Mouse (Mus musculus) left cerebral cortex, postnatal 36 days (tissue): ENCODE data around the gene Mdh1. TPM values are rescaled to one million over a fixed set of nuclear protein-coding genes. Genes with fewer than 3 reads are reported as not detected.

Source experiments
- DNase-seq, 2 experiments: peaks; one replicate each; pipeline ENCODE4 v3.0.0; 2021 to 2022; ENCODE audit warnings: low spot score in 2 of 2, mixed read lengths in 1 of 2
- intact Hi-C: fragments of 180-260 bp; cut with DNase I; formaldehyde crosslinking; loops from one replicate; pipeline ENCODE4 v1.15.1; 2025
- total RNA-seq, 2 experiments: library from RNA; stranded (reverse); gene quantifications; 2 replicates each; pipeline ENCODE4 v1.2.3; 2021

The Mdh1 gene
- total RNA-seq: 100 to 1,000 TPM; 816 to 889 TPM

DNA sequence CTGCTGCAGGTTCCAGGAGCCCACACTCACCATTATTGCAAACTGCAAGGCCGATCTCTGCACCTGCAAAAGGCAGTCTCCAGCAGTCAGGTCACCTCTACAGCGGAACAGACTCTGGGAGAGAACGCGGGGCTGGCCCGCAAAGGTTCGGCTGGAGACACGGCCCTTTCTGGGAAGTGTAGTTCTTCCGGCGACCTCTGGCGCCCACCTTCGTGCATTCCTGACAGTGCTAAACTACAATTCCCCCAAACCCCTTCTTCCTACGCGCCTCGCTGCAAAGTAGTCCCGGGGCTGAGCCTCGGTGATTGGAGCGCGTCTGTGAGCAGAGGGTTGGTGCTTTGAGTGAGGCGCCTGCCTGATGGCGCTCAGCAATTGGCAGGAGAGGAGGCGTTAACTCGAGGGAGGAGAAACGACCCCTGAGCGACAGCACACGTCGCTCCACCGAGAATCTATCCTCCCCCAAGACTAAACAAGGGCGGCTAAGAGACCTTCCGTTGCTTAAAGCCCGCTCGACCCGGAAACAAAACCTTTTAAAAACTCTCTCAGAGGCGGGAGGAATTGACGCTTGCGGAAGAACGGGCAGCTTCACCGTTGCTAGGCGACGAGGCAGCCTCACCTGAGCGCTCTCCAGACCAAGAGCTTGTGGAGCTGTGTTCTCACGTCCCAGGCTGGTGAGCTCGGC is at the start of gene Mdh1, which contains the start of gene Wdpcp:
Mdh1 (minus strand) TSS at position 668 of the 682 bp plus-strand sequence.
Wdpcp (plus strand) TSS at position 536 of the 682 bp plus-strand sequence.
- peak; percentile 96 to 97 for DNase-seq
- intact Hi-C loops: loop anchor here (5.0 kb wide), 1 partner anchor 430 kb away; the partner anchor contains the start of gene Otx1

DNA sequence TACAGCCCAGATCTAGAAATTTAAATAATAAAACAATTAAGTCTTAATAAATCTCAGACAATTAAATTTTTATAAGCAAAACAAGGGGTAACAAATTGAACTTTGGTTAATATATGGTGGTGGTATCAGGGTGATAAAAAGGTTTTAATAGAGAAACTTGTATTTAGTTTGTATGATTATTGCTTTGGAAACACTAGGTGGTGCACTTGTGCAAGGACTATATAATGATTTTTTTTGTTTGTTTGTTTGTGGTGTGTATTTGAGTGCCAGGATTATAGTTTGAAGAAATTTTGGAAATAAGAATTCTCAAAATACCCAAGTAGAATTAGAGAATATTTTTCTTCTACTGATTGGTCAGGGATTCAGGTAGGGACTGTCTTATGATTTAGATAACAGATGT is 43.7 kb upstream of the Mdh1 start:
- no peak for DNase-seq
- intact Hi-C loops: no loop called here

DNA sequence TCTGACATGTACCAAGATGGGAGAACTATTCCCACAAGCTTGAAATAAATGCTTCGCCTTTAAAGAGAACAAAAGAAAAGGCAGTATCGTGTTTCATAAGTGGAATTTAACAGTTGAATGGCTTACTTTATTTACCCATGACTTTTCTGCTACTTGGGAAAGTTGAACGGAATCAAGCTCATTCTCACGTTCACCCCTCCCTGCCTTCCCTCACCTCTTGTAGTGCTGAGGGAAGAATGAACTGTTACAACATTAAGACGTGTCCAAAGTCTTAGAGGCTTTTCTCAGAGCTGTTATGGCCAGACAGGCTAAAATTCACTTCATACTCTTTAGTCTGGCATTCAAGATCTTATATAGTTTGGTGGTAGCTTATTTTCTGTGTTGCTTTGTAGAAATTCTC is 30.3 kb upstream of the Mdh1 start:
- intact Hi-C loops: no loop called here
- DNase-seq: no peak

DNA sequence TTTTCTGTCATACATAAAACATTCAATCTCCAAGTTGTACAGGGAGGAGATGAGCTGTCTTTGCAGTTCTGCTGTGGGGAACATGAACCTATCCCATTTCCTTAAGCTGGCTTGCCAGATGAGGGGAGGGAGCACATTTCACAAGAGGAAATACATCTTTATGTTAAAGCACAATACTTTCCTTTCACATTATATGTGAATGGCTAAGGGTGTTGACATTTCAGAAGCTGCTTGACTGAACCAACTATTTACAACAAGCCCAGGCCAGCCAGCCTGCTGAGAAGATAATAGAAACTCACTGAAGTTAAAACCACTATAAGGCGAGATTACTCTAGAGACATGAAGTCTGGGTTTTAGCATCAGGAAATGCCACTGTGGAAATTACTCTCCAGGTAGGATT is 11.1 kb upstream of the Mdh1 start:
- no peak for DNase-seq
- intact Hi-C loops: no loop called here

DNA sequence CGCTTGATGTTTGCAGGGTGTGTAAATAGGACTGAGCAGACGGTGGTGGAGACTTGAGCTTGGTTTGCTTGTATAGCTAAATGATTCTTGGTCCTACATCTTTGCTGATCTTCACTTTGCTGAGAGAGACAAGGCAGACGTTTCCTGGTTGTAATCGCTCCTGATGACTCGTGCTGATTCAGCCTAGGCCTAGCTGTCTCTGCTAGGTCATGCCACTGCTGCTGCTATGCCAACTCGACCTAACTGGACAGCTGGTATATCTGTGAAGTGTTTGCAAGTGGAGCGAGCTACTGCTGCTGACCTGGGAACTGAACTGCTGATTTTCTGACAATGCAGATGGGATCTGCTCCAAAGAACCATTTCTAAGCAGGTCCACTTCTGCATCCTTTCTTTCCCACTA is 9.3 kb upstream of the Mdh1 start:
- DNase-seq: no peak

DNA sequence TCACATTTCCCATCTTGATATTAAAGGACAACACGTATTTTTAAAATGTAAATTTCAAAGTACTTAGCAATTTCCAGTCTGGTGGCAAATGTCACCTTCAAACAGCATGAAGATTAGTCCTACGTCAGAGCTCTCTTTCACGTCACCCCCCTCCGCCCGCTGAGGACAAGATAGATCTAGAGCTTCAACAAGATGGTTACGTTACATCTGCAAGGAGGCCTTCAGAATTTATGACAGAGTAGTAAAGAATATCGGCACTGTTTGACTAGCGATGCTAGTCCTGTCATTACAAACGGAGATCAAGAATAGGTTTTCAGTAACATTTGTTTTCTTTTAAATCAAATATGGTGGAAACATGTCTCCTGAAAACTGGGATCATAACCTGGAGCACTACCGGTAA is 1.2 kb downstream of the Mdh1 start:
- DNase-seq: peak; percentile 36 to 52
- intact Hi-C loops: loop anchor here (5.0 kb wide), 1 partner anchor 431 kb away; the partner anchor contains the start of gene Otx1

More for the DNA sequence above, 9.3 kb upstream of the Mdh1 start:
- intact Hi-C loops: no loop called here

DNA sequence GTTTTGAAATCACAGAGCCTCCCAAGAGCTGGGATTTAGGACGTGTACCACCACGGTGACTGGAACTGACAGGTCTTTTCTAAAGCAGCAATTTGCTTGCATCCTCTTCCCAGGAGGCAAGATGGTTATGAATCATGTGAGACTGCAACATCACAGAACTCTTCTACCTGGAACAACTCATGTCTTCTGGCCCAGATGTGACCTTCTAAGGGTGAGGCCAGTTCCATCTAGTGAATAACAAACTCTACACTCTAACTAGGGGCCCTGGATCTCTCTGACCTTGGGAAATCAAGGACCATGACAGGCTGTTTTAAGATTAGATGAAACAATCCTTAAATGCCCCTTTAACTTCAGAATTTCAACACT is 2.1 kb downstream of the Mdh1 start:
- intact Hi-C loops: loop anchor here (5.0 kb wide), 1 partner anchor 432 kb away; the partner anchor contains the start of gene Otx1
- no peak for DNase-seq

DNA sequence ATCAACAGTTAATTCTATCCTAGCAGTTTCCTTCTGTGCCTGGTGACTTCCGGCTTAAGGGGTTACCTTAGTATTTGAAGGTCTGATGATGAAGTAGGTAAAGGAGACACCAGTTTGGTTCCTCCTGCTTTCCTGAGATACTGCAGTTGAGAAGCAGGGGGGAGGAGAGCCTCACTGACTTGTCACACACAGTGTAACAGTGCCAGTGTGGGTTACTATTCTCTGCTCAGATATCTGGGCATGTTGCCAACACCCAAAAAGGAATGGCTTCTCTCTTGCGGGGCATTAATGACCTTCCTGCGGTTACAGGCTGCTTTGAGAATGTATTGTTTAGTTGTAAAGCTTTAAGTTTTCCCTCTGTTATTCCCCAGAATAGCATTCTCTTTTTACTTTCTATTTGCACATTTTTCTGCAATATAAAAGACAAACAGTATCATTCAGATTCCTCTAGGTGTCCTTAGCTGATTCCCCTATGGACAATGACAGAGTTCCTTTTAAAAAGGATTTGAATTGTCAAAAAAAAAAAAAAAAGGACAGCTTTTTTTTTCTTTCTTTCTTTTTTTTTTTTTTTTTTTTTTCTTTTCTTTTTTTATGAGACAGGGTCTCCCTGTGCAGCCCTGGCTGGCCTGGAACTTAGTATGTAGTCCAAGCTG is 2.6 kb downstream of the Mdh1 start:
- DNase-seq: peak; percentile 25 to 41
- intact Hi-C loops: loop anchor here (5.0 to 10.0 kb wide), 2 partner anchors 195 to 433 kb away; partner anchors contain the start of genes Otx1 and Ugp2

DNA sequence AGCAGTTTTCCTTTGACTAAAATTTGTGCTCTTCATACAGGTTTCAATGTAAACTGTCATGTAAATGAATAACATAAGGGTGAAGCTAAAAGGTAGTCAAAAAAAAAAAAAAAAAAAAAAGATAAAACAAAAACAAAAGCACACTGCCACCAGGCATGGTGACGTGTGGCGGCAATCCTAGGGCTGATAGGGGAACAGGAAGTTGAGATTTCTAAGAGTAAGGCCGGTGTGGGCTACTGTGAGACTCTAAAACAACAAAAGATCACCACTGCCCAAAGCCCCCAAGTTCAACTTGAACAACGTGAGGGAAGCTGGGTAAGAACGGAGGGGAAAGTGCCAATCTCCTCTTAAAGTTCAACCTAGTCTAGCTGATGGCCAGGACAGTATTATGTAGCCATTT is 3.2 kb downstream of the Mdh1 start:
- intact Hi-C loops: loop anchor here (10.0 kb wide), 1 partner anchor 194 kb away; the partner anchor contains the start of gene Ugp2
- no peak for DNase-seq

DNA sequence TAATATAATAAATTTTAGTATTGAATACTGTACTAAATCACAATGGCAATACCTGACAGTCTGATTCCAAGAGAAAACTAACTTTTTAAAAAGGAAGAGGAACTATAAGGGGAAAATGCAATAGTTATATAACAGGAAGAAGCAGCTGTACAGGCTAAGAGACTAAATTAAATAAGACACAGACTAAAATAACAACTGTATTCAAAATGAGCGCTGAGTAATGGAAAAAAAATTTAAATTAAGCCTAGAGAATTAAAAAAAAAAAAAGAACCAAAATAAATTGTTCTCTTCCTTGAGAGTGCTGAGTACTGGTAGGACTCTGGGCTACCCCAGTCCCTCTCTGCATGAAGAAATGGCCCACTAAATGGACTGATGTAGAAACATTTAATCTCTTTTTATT is 4.4 kb downstream of the Mdh1 start:
- intact Hi-C loops: loop anchor here (10.0 kb wide), 1 partner anchor 193 kb away; the partner anchor contains the start of gene Ugp2
- DNase-seq: no peak

DNA sequence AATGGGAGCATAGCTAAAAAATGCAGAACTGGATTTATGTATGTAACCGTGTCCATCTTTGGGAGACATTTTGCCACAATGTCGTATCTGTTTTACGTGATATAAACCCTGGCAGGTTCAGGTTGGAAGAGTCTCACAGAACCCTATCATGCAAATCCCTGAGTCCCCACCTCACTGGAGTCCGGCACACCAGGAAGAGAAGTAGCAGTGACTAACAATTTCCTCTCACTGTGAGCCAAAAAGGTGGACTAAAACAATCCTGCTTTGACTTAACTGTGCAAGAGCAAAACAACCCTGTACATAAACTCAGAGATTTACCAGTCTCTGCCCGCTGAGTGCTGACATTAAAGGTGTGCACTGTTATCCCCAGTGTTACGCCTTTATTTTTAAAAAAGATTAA is 5.2 kb downstream of the Mdh1 start:
- DNase-seq: no peak
- intact Hi-C loops: loop anchor here (10.0 kb wide), 1 partner anchor 192 kb away; the partner anchor contains the start of gene Ugp2

DNA sequence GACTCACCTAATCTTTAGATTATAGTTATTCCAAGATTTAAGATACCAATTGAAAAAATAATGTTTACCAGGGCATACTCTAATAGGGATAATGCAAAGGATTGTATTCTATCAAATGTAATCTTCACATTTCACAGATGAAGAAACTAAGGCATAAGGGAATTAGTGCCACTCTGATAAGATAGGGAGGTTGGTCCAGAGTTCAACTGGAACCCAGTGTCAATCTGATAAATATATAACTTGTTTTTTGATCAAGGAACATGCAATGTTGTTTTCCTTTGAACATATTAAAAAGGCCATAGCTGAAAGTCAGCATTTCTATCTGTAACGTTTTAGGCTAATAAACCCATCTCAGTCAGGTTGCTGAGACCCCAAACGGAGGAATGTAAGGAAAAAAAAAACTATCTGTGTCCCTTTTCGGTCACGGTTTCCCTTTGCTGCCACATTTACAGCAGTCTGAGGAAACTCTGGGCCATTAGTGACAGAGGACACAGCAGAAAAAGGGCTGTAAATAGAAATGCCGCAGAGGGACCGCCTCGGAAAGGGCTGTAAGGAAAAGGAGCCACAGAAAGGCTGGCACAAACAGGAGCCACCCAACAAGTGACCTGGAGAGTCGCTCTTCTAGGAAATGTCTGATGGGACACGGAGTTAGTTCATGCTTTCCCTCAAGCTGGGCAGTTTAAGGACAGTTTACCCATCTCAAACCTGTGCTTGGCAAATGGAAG is 7.3 kb downstream of the Mdh1 start:
- intact Hi-C loops: loop anchor here (10.0 kb wide), 1 partner anchor 190 kb away; the partner anchor contains the start of gene Ugp2

DNA sequence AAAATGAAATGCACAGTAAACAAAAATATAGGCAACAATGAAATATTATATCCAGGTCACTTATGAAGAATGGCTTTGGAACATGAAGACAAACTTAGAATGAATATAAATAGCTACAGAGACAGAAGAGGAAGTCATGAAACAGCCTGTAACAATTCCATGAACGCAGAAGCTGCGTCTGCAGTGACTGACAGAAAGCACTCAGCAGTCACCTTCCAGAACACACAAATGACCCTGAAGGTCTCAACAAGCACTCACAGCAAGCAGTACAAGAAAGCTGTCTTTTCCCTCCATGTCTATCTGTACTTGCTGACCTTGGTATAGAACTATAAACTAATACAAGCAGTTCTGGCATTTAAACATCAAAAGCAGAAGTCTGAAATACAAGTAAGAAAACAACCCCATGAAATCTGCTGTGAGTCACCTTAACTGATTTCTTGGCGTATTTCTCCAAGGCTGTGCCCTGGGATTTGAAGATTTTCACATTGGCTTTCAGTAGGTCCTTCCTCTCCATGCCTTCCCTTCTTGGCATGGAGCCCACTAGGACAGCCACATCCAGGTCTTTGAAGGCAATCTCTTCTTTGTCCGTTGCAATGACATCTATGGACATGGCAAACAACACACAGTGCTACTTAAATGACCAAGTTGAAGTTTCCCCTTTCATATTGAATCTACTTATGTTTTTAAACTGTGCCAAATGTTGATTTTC is 8.4 kb downstream of the Mdh1 start:
- intact Hi-C loops: loop anchor here (10.0 kb wide), 1 partner anchor 189 kb away; the partner anchor contains the start of gene Ugp2

More for the DNA sequence above, 7.3 kb downstream of the Mdh1 start:
- DNase-seq: no peak

DNA sequence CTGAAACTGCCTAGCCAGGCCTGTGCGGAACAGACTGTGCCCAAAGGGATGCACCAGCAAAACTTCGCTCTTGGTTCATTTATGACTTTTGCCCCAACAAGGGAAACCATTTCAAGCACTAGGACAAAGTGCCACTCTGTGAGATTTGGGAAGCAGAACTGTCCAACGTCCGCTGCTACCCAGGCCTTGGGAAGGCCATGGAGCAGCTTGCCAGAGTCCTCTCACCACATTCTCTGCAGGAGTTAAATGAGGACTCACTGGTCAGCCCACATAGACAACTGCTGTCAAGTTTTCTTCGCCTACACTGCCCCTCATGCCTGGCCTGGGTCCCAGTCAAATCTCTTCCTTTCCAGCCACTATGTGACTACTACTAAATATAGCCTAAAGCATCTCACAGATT is 10.8 kb downstream of the Mdh1 start:
- intact Hi-C loops: loop anchor here (10.0 kb wide), 1 partner anchor 187 kb away; the partner anchor contains the start of gene Ugp2

More for the DNA sequence above, 8.4 kb downstream of the Mdh1 start:
- DNase-seq: no peak

DNA sequence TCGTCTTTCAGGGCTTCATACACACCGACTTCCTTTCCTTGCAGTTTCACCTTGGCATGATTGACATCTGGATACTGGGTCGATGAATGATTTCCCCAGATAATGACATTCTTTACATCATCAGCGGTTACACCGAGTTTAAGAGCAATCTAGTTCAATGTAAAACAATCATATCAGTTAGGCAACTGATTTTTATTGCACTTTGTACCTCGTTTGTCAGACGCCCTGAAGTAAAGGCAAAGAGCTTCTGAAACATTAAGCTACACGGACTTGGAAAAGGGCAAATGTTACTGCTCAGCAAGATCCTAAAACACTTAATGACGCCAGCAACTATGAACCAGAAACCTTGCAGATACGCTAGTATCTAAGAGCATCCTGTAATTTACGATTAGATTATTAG is 12.4 kb downstream of the Mdh1 start:
- DNase-seq: no peak
- intact Hi-C loops: loop anchor here (10.0 kb wide), 1 partner anchor 185 kb away; the partner anchor contains the start of gene Ugp2

More for the DNA sequence above, 10.8 kb downstream of the Mdh1 start:
- peak; percentile 21 to 39 for DNase-seq

DNA sequence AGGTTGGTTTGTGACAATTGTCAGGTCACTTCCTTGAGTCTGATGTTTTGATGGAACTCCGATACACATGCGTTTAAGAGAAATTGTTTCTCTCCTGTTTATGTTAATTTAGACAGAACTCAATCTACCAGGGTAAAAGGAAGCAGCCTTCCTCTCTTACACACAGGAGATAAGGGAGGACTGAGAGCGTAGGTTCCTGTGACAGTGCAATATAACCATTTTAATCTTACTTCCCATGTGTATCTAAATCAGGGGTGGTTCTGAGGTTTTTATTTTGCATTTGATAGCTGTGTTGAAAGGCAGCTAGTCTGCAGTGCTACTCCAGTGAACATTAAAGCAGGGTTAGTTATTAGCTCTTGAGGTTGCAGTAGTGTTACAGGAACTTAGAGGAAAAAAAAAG is 20.1 kb downstream of the Mdh1 start:
- DNase-seq: no peak
- intact Hi-C loops: no loop called here

DNA sequence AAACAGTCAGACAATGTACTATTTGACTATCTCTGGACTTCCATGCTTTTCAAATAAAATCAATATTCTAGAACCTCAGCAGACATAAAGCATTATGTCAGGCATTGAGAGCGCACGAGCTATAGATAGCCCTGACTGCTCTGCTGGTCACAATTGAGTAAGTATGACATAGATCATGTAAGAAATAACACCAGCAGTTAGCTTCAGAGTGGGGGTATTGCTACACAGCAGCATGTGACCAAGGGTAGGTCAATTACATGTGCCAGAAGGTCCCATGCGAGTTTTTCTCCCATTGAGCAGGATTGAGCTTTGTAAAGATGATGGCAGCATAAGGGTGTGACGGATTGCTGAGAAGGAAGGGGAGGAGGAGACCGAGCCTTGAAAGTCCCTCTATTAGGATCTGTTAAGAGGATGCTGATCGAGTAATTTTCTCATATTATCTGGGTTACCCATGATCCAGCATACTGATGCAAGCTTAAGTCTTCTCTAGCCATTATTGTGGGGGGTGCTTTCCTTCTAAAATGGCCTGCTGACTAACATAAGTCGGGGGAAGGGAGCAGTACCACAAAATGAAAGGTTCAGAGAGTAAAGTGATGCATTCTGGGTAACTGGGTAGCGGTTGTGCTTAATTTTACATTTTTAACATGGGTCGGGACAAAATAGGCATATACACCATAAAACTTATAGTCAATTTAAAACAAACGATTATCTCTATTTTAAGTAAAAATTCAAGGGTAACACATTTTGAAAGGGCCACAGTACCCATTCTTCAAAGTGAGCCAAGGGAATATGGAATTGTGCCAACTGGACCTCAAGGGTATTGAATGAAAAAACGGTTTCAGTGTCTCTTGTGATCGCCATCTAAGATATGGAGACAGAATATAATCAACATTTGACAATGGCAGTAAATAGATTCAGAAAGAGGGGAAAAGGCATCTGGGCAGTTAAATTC is 21.7 kb downstream of the Mdh1 start:
- DNase-seq: no peak
- intact Hi-C loops: no loop called here

DNA sequence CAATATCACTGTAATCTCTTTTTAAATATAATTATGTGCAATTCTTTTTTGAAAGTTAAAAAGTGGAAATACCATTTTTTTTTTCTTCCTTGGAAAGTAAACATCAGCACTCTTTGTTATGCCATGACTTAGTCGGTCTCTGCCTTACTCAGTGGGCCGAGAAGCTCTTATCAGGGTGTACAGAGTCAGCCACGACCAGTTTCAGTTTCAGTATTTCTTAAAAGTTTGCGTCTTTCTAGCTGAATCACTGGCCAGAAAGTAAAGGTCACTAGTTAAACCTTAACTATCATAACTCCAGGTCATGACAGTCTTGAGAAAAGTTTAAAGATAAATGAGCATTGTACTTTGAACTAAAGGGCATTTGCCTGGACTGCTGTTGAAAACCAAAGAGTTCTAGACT is 22.4 kb downstream of the Mdh1 start:
- intact Hi-C loops: no loop called here
- no peak for DNase-seq
